ENCODE assay signal across 9 mouse cellular contexts in the genomic region with DNA sequence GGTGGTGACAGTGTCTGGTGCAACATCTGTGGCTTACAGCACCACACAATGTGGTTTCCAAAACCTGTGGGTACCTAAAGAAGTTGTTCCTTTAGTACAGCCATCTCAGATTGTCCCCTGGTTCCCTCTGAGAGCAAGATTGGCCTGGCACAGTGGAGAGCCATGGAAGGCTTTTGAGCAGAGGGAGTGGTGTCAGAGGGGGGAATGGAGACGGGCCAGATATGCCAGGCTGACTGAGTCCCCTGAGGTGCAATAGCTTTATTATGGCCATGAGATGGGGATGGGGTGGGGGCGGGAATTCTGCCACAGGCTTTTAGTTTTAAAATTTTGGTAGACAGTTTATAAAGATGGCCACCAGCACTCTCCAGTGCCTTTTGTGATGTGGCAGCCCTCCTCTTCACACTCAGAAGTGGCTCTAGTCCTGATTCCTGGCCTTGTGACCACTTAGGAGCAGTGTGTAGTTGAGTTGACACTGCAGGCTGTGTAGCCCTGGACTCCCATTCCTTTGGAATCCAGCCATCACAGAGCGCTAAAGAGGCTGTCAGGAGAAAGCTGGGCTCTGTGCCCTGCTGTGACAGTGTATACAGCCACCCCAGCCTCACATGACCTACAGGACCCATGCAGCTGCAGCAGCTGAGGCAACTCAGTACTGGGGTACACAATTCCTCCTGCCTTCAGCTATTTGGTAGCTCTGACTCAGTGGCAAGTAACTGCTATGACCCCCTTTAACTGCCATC. TPM values are rescaled to one million over a fixed set of nuclear protein-coding genes. Genes with fewer than 3 reads are reported as not detected.
DNase-seq lines count a peak whose midpoint lies in the region; ATAC-seq lines count a peak whose summit lies in the region.
"Had no signal": no experiment of that assay in that cellular context is flagged by ENCODE, and none has a peak within 500 bp of the region (broad histone marks: within the 10 kb centered on the region; RNA-seq: fewer than 3 reads in every experiment).

No protein-coding gene starts in this region.

- H3K9ac ChIP-seq in neural tube, embryonic 14.5 days (replicated peaks; ENCODE audit: low read depth, low read length) = no peak overlapping the region

- DNase-seq in cerebellum, postnatal 14 days = peak; percentile 27 to 47
- peak; percentile 17 for DNase-seq in retina, postnatal 7 days (ENCODE audit: low read depth, low spot score)
- no peak for DNase-seq in retina, postnatal 1 day
- DNase-seq in layer of hippocampus, adult 8-10 months (ENCODE audit: low spot score in 2 of 2) = peak; percentile 46 to 51
- no peak for DNase-seq in spleen, adult 12 weeks (ENCODE audit: low spot score)

- H3K9me3 ChIP-seq in neural tube, embryonic 14.5 days (ENCODE audit: control insufficient read depth, low read length) = no peaks in the 10 kb centered on the region

- ATAC-seq in cerebellum, adult (ENCODE audit: insufficient number of reproducible peaks, low FRiP score, low TSS enrichment) = no peak
- ATAC-seq in neural tube, embryonic 14.5 days (ENCODE audit: low read depth) = peak; percentile 79
- ATAC-seq in CD4-positive, CD25-positive, alpha-beta regulatory T cell, adult 4 months = no peak

- no peak overlapping the region for H3K4me2 ChIP-seq in neural tube, embryonic 14.5 days (ENCODE audit: low read depth, low read length)

- H3K36me3 ChIP-seq in neural tube, embryonic 14.5 days (ENCODE audit: control insufficient read depth, insufficient read depth, low read length) = no peaks in the 10 kb centered on the region

- H3K4me1 ChIP-seq in neural tube, embryonic 14.5 days (ENCODE audit: control insufficient read depth, insufficient read depth, low read length) = 0 out of 2 replicates have a peak, but pooled peaks cover 2% of the 10 kb centered on the region

- no peak overlapping the region for H3K4me3 ChIP-seq in neural tube, embryonic 14.5 days (ENCODE audit: low read depth, low read length)

- WGBS in neural tube, embryonic 14.5 days = 50% methylated on average over 3 of the region's 3 CpGs

- no peaks in the 10 kb centered on the region for H3K27me3 ChIP-seq in neural tube, embryonic 14.5 days (ENCODE audit: control insufficient read depth, insufficient read depth, low read length)

- no peak overlapping the region for H3K27ac ChIP-seq in neural tube, embryonic 14.5 days (ENCODE audit: low read depth, low read length)

RNA-seq across cellular contexts. Expression of a gene that starts 20.9 kb away (rescaled TPM):
- not detected for total RNA-seq in layer of hippocampus, adult 8-10 months (2022)
- 0.92 and 2.2 TPM in 2 replicates for polyA plus RNA-seq in neural tube, embryonic 14.5 days (2014; fragmentation: Nextera tagmentation; extraction: Ambion mirVana)
- polyA plus RNA-seq in CD4-positive, CD25-positive, alpha-beta regulatory T cell, adult 4 months (2017; shearing (Covaris generic)) = not detected
- total RNA-seq: layer of hippocampus, postnatal 14 days had no signal

RNA-seq across cellular contexts. Expression of a gene that starts 35.0 kb away (rescaled TPM):
- total RNA-seq in layer of hippocampus, adult 8-10 months (2022) = 10 to 100 TPM; 80.9 to 89.3 (median 85.5) TPM
- 18.7 and 21.1 TPM in 2 replicates for polyA plus RNA-seq in neural tube, embryonic 14.5 days (2014; fragmentation: Nextera tagmentation; extraction: Ambion mirVana)
- 1 to 10 TPM; 3.1 to 4.4 TPM for polyA plus RNA-seq in CD4-positive, CD25-positive, alpha-beta regulatory T cell, adult 4 months (2017; shearing (Covaris generic))

RNA-seq across cellular contexts. Expression of a gene that starts 49.7 kb away (rescaled TPM):
- 100 to 1,000 TPM; 101 to 108 (median 106) TPM for total RNA-seq in layer of hippocampus, adult 8-10 months (2022)
- 118 and 140 TPM in 2 replicates for polyA plus RNA-seq in neural tube, embryonic 14.5 days (2014; fragmentation: Nextera tagmentation; extraction: Ambion mirVana)
- 1 to 10 TPM; 2.4 to 4.5 TPM for polyA plus RNA-seq in CD4-positive, CD25-positive, alpha-beta regulatory T cell, adult 4 months (2017; shearing (Covaris generic))

Comparison
In these comparisons a context has a peak if more than half of its experiments do, and no peak if none do; other contexts are left out.
1. DNase-seq: peak in cerebellum, postnatal 14 days (2 of 2), retina, postnatal 7 days (single experiment) and layer of hippocampus, adult 8-10 months (2 of 2); none in retina, postnatal 1 day (single experiment) and spleen, adult 12 weeks (single experiment).
2. RNA of a gene that starts 49.7 kb away (polyA plus RNA-seq): 118 to 140 TPM in neural tube, embryonic 14.5 days; 2.4 to 4.5 TPM in CD4-positive, CD25-positive, alpha-beta regulatory T cell, adult 4 months; every median in the first group is over 10 times any median in the second.